Mouse (Mus musculus) thymus, adult 2 months (tissue): ENCODE measurements around the gene Cnnm3.

ENCODE experiments used
- CTCF ChIP-seq: fragments of 200-500 bp; IDR thresholded peaks from 2 replicates; pipeline ENCODE4 v1.5.1; 2012; ENCODE audit warnings: mild to moderate bottlenecking, control low read depth, low read length, moderate library complexity, borderline replicate concordance; ENCODE audit not compliant: control insufficient read depth, poor library complexity, insufficient read depth; ENCODE audit errors: extremely low read depth
- POLR2A ChIP-seq: fragments of 200-500 bp; IDR thresholded peaks from 2 replicates; pipeline ENCODE4 v1.6.1; 2012; ENCODE audit warnings: mild to moderate bottlenecking, low read length, control low read depth, moderate library complexity; ENCODE audit not compliant: control insufficient read depth, poor library complexity, insufficient read depth; ENCODE audit errors: extremely low read depth

DNA sequence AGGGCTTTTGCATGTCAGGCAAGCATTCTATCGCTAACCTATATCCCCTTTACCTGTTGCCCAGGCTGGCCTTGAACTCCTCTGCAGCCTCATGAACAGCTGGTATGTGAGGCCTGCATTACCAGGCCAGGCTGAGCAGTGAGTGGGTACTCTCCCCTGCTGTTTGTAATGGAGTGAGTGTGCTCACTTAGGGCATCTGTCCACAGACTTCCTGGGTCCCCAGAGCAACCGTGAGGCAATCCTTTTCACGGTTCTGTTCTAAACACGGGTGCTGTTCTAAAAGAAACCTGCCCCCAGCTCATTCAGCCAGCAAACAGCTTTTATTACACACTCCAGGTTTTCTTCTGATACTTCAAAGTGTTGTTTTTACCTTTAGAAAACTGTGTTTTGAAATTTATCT is 27.1 kb downstream of the Cnnm3 start:
- TF ChIP-seq POLR2A (no peak), CTCF (no peak)
